Mouse (Mus musculus): ENCODE results near the gene Ppp2r5a. TPM values are rescaled to one million over a fixed set of nuclear protein-coding genes. Genes with fewer than 3 reads are reported as not detected.

Gene Ppp2r5a
- polyA plus RNA-seq, 1 experiment from 2014 or later = 27.1 TPM

DNA sequence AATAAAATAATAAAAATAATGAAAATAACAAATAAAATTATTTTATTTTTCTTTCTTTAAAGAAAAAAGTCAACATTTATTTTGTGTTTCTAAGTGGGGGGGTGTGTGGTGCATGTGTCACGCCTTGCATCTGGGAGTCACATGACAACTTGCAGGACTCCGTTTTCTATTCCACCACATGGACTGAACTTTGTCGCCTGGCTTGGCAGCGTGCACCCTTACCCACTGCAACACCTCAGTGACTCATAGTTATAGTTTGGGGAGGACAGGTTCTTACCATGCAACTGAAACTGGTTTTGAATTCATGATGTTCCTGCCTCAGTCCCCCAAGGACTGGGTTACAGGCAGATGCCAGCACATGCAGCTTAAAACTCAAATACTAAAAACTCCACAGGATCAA, 34.9 kb downstream of the Ppp2r5a start:
- Histone ChIP-seq H3K27me3 (ENCODE audit: insufficient read depth, low read length) (no peaks in the 10 kb centered on the region), H3K27ac (ENCODE audit: low read depth) (no peak overlapping the region), H3K4me2 (ENCODE audit: low read depth, low read length) (no peak overlapping the region), H3K4me1 (ENCODE audit: insufficient read depth) (no peaks in the 10 kb centered on the region), H3K9ac (replicated peaks) (no peak overlapping the region), H3K36me3 (replicated peaks; ENCODE audit: insufficient read depth, low read length) (peaks cover 39% of the 10 kb centered on the region), H3K9me3 (ENCODE audit: low read length) (no peaks in the 10 kb centered on the region), H3K4me3 (ENCODE audit: low read depth, low read length) (no peak overlapping the region)
- peak; percentile 41 for DNase-seq
- ATAC-seq = peak; percentile 82
- TF ChIP-seq EP300 (IDR thresholded peaks at IDR 0.05; ENCODE audit: low read depth) (no peak), CTCF (IDR thresholded peaks at IDR 0.05; ENCODE audit: low read depth) (no peak)
- WGBS (ENCODE audit: insufficient replicate concordance) = 71% methylated on average over 4 of the region's 4 CpGs

- peaks cover 65% of the 10 kb centered on the region for H3K36me3 ChIP-seq (replicated peaks; ENCODE audit: insufficient read depth, low read length)
- no peak for DNase-seq
Observed at GRCm38 (mm10) chr1:191364477-191364876, 38.6 kb downstream of the Ppp2r5a start.

GRCm38 (mm10) chr1:191362412-191362811, 40.7 kb downstream of the Ppp2r5a start:
- ATAC-seq (no peak), DNase-seq (no peak)
- H3K4me1 ChIP-seq (ENCODE audit: insufficient read depth) = no peaks in the 10 kb centered on the region
- H3K9ac ChIP-seq (replicated peaks) = no peak overlapping the region
- no peak overlapping the region for H3K4me2 ChIP-seq (ENCODE audit: low read depth, low read length)
- peaks cover 77% of the 10 kb centered on the region for H3K36me3 ChIP-seq (replicated peaks; ENCODE audit: insufficient read depth, low read length)
- no peaks in the 10 kb centered on the region for H3K9me3 ChIP-seq (ENCODE audit: low read length)
- 77% methylated on average over 6 of the region's 6 CpGs for WGBS (ENCODE audit: insufficient replicate concordance)
- H3K4me3 ChIP-seq (ENCODE audit: low read depth, low read length) = no peak overlapping the region
- H3K27me3 ChIP-seq (ENCODE audit: insufficient read depth, low read length) = no peaks in the 10 kb centered on the region
- H3K27ac ChIP-seq (ENCODE audit: low read depth) = no peak overlapping the region
- TF ChIP-seq EP300 (IDR thresholded peaks at IDR 0.05; ENCODE audit: low read depth) (no peak), CTCF (IDR thresholded peaks at IDR 0.05; ENCODE audit: low read depth) (no peak)

More at GRCm38 (mm10) chr1:191364477-191364876, 38.6 kb downstream of the Ppp2r5a start:
- ATAC-seq = peak; percentile 36; the same call in 1 of the 2 replicates
- TF ChIP-seq CTCF (IDR thresholded peaks at IDR 0.05; ENCODE audit: low read depth) = peak; percentile 78
- no peak for TF ChIP-seq EP300 (IDR thresholded peaks at IDR 0.05; ENCODE audit: low read depth)
- no peaks in the 10 kb centered on the region for H3K4me1 ChIP-seq (ENCODE audit: insufficient read depth)
- H3K27me3 ChIP-seq (ENCODE audit: insufficient read depth, low read length) = no peaks in the 10 kb centered on the region
- no peak overlapping the region for H3K27ac ChIP-seq (ENCODE audit: low read depth)
- no peak overlapping the region for H3K4me3 ChIP-seq (ENCODE audit: low read depth, low read length)
- H3K4me2 ChIP-seq (ENCODE audit: low read depth, low read length) = no peak overlapping the region
- WGBS (ENCODE audit: insufficient replicate concordance) = 69% methylated on average over 4 of the region's 4 CpGs
- no peak overlapping the region for H3K9ac ChIP-seq (replicated peaks)
- no peaks in the 10 kb centered on the region for H3K9me3 ChIP-seq (ENCODE audit: low read length)

GRCm38 (mm10) chr1:191359478-191359877, 43.6 kb downstream of the Ppp2r5a start:
- DNase-seq (no peak), ATAC-seq (no peak)
- peaks cover 83% of the 10 kb centered on the region for H3K36me3 ChIP-seq (replicated peaks; ENCODE audit: insufficient read depth, low read length)
- H3K4me2 ChIP-seq (ENCODE audit: low read depth, low read length) = no peak overlapping the region
- no peak for TF ChIP-seq CTCF (IDR thresholded peaks at IDR 0.05; ENCODE audit: low read depth)
- no peak for TF ChIP-seq EP300 (IDR thresholded peaks at IDR 0.05; ENCODE audit: low read depth)
- H3K9ac ChIP-seq (replicated peaks) = no peak overlapping the region
- no peaks in the 10 kb centered on the region for H3K4me1 ChIP-seq (ENCODE audit: insufficient read depth)
- WGBS (ENCODE audit: insufficient replicate concordance) = 76% methylated on average over 7 of the region's 7 CpGs
- no peak overlapping the region for H3K27ac ChIP-seq (ENCODE audit: low read depth)
- H3K4me3 ChIP-seq (ENCODE audit: low read depth, low read length) = no peak overlapping the region
- H3K9me3 ChIP-seq (ENCODE audit: low read length) = no peaks in the 10 kb centered on the region
- H3K27me3 ChIP-seq (ENCODE audit: insufficient read depth, low read length) = no peaks in the 10 kb centered on the region

GRCm38 (mm10) chr1:191356936-191357335, 46.1 kb downstream of the Ppp2r5a start:
- no peak overlapping the region for H3K9ac ChIP-seq (replicated peaks)
- DNase-seq = no peak
- TF ChIP-seq CTCF (IDR thresholded peaks at IDR 0.05; ENCODE audit: low read depth) (no peak), EP300 (IDR thresholded peaks at IDR 0.05; ENCODE audit: low read depth) (no peak)
- no peak overlapping the region for H3K4me2 ChIP-seq (ENCODE audit: low read depth, low read length)
- no peak overlapping the region for H3K4me3 ChIP-seq (ENCODE audit: low read depth, low read length)
- H3K9me3 ChIP-seq (ENCODE audit: low read length) = no peaks in the 10 kb centered on the region
- H3K4me1 ChIP-seq (ENCODE audit: insufficient read depth) = no peaks in the 10 kb centered on the region
- no peak for ATAC-seq
- H3K27me3 ChIP-seq (ENCODE audit: insufficient read depth, low read length) = no peaks in the 10 kb centered on the region
- peaks cover 85% of the 10 kb centered on the region for H3K36me3 ChIP-seq (replicated peaks; ENCODE audit: insufficient read depth, low read length)
- no peak overlapping the region for H3K27ac ChIP-seq (ENCODE audit: low read depth)
- WGBS (ENCODE audit: insufficient replicate concordance) = 69% methylated on average over 1 of the region's 1 CpGs

DNA sequence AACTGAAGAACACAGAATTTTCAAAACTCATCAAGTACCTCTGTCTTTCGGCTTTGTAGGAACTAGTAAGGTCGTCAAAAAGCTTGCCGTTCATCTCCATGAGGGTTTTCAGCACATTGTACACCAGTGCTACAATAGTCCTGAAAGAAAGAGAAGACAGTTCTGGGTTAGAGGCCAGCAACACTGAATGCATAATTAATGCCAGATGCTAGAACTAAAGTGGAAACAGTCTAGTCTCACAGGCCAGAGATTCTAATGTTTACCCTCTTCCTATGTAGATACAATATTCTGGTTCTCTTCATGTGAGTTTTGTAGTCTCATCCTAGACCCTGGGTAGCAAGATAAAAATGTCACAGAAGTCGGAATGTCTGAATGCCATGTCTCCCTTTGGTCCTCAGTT, 49.2 kb downstream of the Ppp2r5a start:
- no peak overlapping the region for H3K9ac ChIP-seq (replicated peaks)
- H3K4me2 ChIP-seq (ENCODE audit: low read depth, low read length) = no peak overlapping the region
- H3K9me3 ChIP-seq (ENCODE audit: low read length) = no peaks in the 10 kb centered on the region
- WGBS (ENCODE audit: insufficient replicate concordance) = 95% methylated on average over 4 of the region's 4 CpGs
- no peak overlapping the region for H3K4me3 ChIP-seq (ENCODE audit: low read depth, low read length)
- no peaks in the 10 kb centered on the region for H3K4me1 ChIP-seq (ENCODE audit: insufficient read depth)
- TF ChIP-seq EP300 (IDR thresholded peaks at IDR 0.05; ENCODE audit: low read depth) (no peak), CTCF (IDR thresholded peaks at IDR 0.05; ENCODE audit: low read depth) (no peak)
- H3K27me3 ChIP-seq (ENCODE audit: insufficient read depth, low read length) = no peaks in the 10 kb centered on the region
- no peak for DNase-seq
- no peak overlapping the region for H3K27ac ChIP-seq (ENCODE audit: low read depth)
- ATAC-seq = no peak
- H3K36me3 ChIP-seq (replicated peaks; ENCODE audit: insufficient read depth, low read length) = peaks cover 82% of the 10 kb centered on the region
